Mouse (Mus musculus): ENCODE measurements at regions not wholly inside any gene's neighbourhood (a gene's known extent, or its start where the extent isn't known, plus 50 kb on each side); places are given as distances from the start of the nearest gene placed in this dataset.
"Not testable (repeated sequence)": the region's sequence is repeated elsewhere in the genome, so short reads cannot be mapped to it uniquely, and the experiment has no call there.

DNA sequence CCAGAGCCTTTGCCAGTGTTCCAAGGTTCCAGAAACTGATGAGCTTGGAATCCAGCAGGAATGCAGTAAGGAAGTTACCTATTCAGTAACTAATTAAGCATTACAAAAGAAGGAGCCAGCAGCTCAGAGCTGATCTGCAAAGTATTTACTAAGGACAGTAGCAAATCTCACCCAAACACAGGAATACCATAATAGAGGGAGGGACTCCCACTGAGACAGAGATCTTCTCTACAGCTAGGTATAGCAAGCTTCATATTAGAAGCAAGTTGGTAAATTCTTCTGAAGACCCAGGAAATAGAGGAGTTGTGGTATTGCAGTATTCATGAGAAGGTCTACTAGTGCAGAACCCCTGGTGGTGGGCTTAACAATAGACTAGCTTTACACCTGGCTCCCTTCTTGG is 593.9 kb upstream of the Adam24 start:
- TF ChIP-seq POLR2A (IDR thresholded peaks at IDR 0.05; ENCODE audit: control insufficient read depth, extremely low read depth, insufficient read depth, low read length, poor library complexity); CTCF (IDR thresholded peaks at IDR 0.05; ENCODE audit: borderline replicate concordance, control insufficient read depth, extremely low read depth, insufficient read depth, low read length, poor library complexity): not testable (repeated sequence)

Measured in thymus, adult 2 months (tissue).